Mouse (Mus musculus): Measurements from ENCODE around the gene Gm42674. TPM values are rescaled to one million over a fixed set of nuclear protein-coding genes. Genes with fewer than 3 reads are reported as not detected.

Gene Gm42674
- polyA plus RNA-seq, 1 experiment from 2014 or later, result not detected

GRCm38 (mm10) chr3:90639511-90640154, 37.9 kb downstream of the Gm42674 start:
- no peak overlapping the region for H3K27ac ChIP-seq (ENCODE audit: low read depth, low read length)
- ATAC-seq (ENCODE audit: low read depth), result no peak
- H3K36me3 ChIP-seq (ENCODE audit: control insufficient read depth, insufficient read depth, low read length), result no peaks in the 10 kb centered on the region
- H3K9me3 ChIP-seq (ENCODE audit: control insufficient read depth, low read length), result no peaks in the 10 kb centered on the region
- no peak overlapping the region for H3K4me3 ChIP-seq (ENCODE audit: low read depth, low read length)
- H3K27me3 ChIP-seq (ENCODE audit: control insufficient read depth, insufficient read depth, low read length), result no peaks in the 10 kb centered on the region
- no peak overlapping the region for H3K9ac ChIP-seq (replicated peaks; ENCODE audit: low read depth, low read length)
- H3K4me1 ChIP-seq (ENCODE audit: control insufficient read depth, insufficient read depth, low read length), result no peaks in the 10 kb centered on the region
- no peak overlapping the region for H3K4me2 ChIP-seq (ENCODE audit: low read depth, low read length)
- WGBS, result 55% methylated on average over 7 of the region's 7 CpGs

DNA sequence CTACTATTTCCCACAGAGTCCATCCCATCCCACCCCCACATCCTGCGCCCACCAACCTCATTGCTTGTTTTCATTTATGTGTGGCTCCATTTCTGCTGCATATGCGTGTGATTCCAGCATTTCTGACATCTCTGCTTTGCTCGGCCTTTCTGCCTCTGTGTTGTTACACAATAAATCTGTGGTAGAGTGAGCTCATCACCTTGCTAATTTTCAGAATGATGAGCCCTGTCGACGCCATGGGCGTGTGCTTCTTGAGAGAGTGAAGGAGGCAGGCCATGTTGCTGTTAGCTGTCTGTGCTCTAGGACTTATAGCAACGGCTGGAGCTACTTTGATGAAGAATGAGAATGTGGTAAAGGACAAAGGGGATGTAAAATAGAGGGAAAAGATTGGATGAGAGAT, 39.3 kb downstream of the Gm42674 start:
- no peaks in the 10 kb centered on the region for H3K36me3 ChIP-seq (ENCODE audit: control insufficient read depth, insufficient read depth, low read length)
- no peak overlapping the region for H3K27ac ChIP-seq (ENCODE audit: low read depth, low read length)
- no peaks in the 10 kb centered on the region for H3K9me3 ChIP-seq (ENCODE audit: control insufficient read depth, low read length)
- H3K27me3 ChIP-seq (ENCODE audit: control insufficient read depth, insufficient read depth, low read length), result no peaks in the 10 kb centered on the region
- no peak overlapping the region for H3K4me3 ChIP-seq (ENCODE audit: low read depth, low read length)
- no peak overlapping the region for H3K4me2 ChIP-seq (ENCODE audit: low read depth, low read length)
- no peak for ATAC-seq (ENCODE audit: low read depth)
- H3K9ac ChIP-seq (replicated peaks; ENCODE audit: low read depth, low read length), result no peak overlapping the region
- no peaks in the 10 kb centered on the region for H3K4me1 ChIP-seq (ENCODE audit: control insufficient read depth, insufficient read depth, low read length)
- WGBS, result 82% methylated on average over 7 of the region's 7 CpGs

- H3K9ac ChIP-seq (replicated peaks; ENCODE audit: low read depth, low read length), result no peak overlapping the region
- WGBS, result 48% methylated on average over 3 of the region's 3 CpGs
- no peaks in the 10 kb centered on the region for H3K27me3 ChIP-seq (ENCODE audit: control insufficient read depth, insufficient read depth, low read length)
- H3K4me2 ChIP-seq (ENCODE audit: low read depth, low read length), result no peak overlapping the region
- no peak for ATAC-seq (ENCODE audit: low read depth)
- no peak overlapping the region for H3K4me3 ChIP-seq (ENCODE audit: low read depth, low read length)
- H3K4me1 ChIP-seq (ENCODE audit: control insufficient read depth, insufficient read depth, low read length), result no peaks in the 10 kb centered on the region
- H3K27ac ChIP-seq (ENCODE audit: low read depth, low read length), result no peak overlapping the region
- H3K36me3 ChIP-seq (ENCODE audit: control insufficient read depth, insufficient read depth, low read length), result no peaks in the 10 kb centered on the region
- H3K9me3 ChIP-seq (ENCODE audit: control insufficient read depth, low read length), result no peaks in the 10 kb centered on the region
Observed at GRCm38 (mm10) chr3:90644220-90644619, 42.5 kb downstream of the Gm42674 start.

DNA sequence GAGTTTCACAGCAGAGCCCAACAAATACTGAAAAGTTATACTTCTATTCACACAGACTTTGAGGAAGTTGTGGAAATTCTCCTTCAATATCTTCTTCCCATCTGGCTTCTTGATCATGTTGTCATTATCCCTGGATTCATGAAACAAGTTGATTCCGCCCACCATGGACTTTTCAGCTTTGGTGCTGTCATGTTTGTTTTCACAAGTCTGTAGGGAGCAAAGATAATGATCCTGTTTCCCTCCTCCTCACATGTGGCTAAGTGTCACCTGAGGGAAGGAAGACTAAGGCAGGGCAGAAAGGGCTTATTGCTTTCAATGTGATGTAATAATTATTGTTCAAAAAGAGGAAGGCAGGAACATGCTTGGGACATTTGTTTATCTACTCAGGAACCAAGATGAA, 45.6 kb downstream of the Gm42674 start:
- no peaks in the 10 kb centered on the region for H3K4me1 ChIP-seq (ENCODE audit: control insufficient read depth, insufficient read depth, low read length)
- H3K4me3 ChIP-seq (ENCODE audit: low read depth, low read length), result no peak overlapping the region
- no peaks in the 10 kb centered on the region for H3K9me3 ChIP-seq (ENCODE audit: control insufficient read depth, low read length)
- no peak overlapping the region for H3K4me2 ChIP-seq (ENCODE audit: low read depth, low read length)
- no peak overlapping the region for H3K9ac ChIP-seq (replicated peaks; ENCODE audit: low read depth, low read length)
- ATAC-seq (ENCODE audit: low read depth), result no peak
- H3K27ac ChIP-seq (ENCODE audit: low read depth, low read length), result no peak overlapping the region
- no peaks in the 10 kb centered on the region for H3K27me3 ChIP-seq (ENCODE audit: control insufficient read depth, insufficient read depth, low read length)
- H3K36me3 ChIP-seq (ENCODE audit: control insufficient read depth, insufficient read depth, low read length), result no peaks in the 10 kb centered on the region
- 90% methylated on average over 1 of the region's 1 CpGs for WGBS

- ATAC-seq (ENCODE audit: low read depth), result no peak
- no peaks in the 10 kb centered on the region for H3K9me3 ChIP-seq (ENCODE audit: control insufficient read depth, low read length)
- no peaks in the 10 kb centered on the region for H3K4me1 ChIP-seq (ENCODE audit: control insufficient read depth, insufficient read depth, low read length)
- H3K36me3 ChIP-seq (ENCODE audit: control insufficient read depth, insufficient read depth, low read length), result no peaks in the 10 kb centered on the region
- H3K9ac ChIP-seq (replicated peaks; ENCODE audit: low read depth, low read length), result no peak overlapping the region
- no peaks in the 10 kb centered on the region for H3K27me3 ChIP-seq (ENCODE audit: control insufficient read depth, insufficient read depth, low read length)
- H3K27ac ChIP-seq (ENCODE audit: low read depth, low read length), result no peak overlapping the region
- no peak overlapping the region for H3K4me2 ChIP-seq (ENCODE audit: low read depth, low read length)
- no peak overlapping the region for H3K4me3 ChIP-seq (ENCODE audit: low read depth, low read length)
Observed at GRCm38 (mm10) chr3:90648981-90649380, 47.3 kb downstream of the Gm42674 start.

- no peak overlapping the region for H3K4me3 ChIP-seq (ENCODE audit: low read depth, low read length)
- H3K36me3 ChIP-seq (ENCODE audit: control insufficient read depth, insufficient read depth, low read length), result no peaks in the 10 kb centered on the region
- 92% methylated on average over 2 of the region's 2 CpGs for WGBS
- H3K27me3 ChIP-seq (ENCODE audit: control insufficient read depth, insufficient read depth, low read length), result no peaks in the 10 kb centered on the region
- no peak overlapping the region for H3K9ac ChIP-seq (replicated peaks; ENCODE audit: low read depth, low read length)
- no peaks in the 10 kb centered on the region for H3K4me1 ChIP-seq (ENCODE audit: control insufficient read depth, insufficient read depth, low read length)
- no peak overlapping the region for H3K27ac ChIP-seq (ENCODE audit: low read depth, low read length)
- H3K9me3 ChIP-seq (ENCODE audit: control insufficient read depth, low read length), result no peaks in the 10 kb centered on the region
- H3K4me2 ChIP-seq (ENCODE audit: low read depth, low read length), result no peak overlapping the region
- ATAC-seq (ENCODE audit: low read depth), result no peak
Observed at GRCm38 (mm10) chr3:90649832-90650231, 48.1 kb downstream of the Gm42674 start.

GRCm38 (mm10) chr3:90652878-90653508, 51.3 kb downstream of the Gm42674 start:
- Histone ChIP-seq H3K4me3 (ENCODE audit: low read depth, low read length) (no peak overlapping the region), H3K4me1 (ENCODE audit: control insufficient read depth, insufficient read depth, low read length) (no peaks in the 10 kb centered on the region), H3K27me3 (ENCODE audit: control insufficient read depth, insufficient read depth, low read length) (no peaks in the 10 kb centered on the region), H3K4me2 (ENCODE audit: low read depth, low read length) (no peak overlapping the region), H3K36me3 (ENCODE audit: control insufficient read depth, insufficient read depth, low read length) (no peaks in the 10 kb centered on the region), H3K9ac (replicated peaks; ENCODE audit: low read depth, low read length) (no peak overlapping the region), H3K9me3 (ENCODE audit: control insufficient read depth, low read length) (no peaks in the 10 kb centered on the region), H3K27ac (ENCODE audit: low read depth, low read length) (no peak overlapping the region)
- peak; percentile 94 for ATAC-seq (ENCODE audit: low read depth)
- 41% methylated on average over 5 of the region's 5 CpGs for WGBS

DNA sequence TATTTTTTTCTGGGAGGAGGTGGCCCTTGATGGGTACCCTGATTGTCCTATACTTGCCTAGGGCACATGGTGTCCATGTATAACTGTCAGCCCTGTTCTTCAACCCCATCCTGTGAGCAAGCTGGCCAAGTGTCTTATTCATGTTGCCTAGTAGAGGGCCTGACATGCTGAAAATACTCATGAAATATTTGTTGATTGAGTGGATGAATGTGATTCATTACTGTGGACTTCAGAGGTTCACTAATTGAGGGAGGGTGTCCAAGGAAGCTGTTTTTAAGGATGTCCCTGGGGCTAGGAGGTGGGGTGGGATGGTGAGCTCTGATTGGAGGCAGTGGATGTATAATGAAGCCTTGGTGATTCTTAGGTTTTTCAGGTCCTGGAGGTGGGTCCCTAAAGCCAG, 52.0 kb downstream of the Gm42674 start, which contains the start of gene S100a7a:
Gene S100a7a, plus strand, starts transcription at position 301 of the 400 bp plus-strand sequence.
- Histone ChIP-seq H3K9ac (replicated peaks; ENCODE audit: low read depth, low read length) (no peak within 1 kb of the TSS), H3K36me3 (ENCODE audit: control insufficient read depth, insufficient read depth, low read length) (no peaks in the 10 kb centered on the region), H3K27me3 (ENCODE audit: control insufficient read depth, insufficient read depth, low read length) (no peaks in the 10 kb centered on the region), H3K4me1 (ENCODE audit: control insufficient read depth, insufficient read depth, low read length) (no peaks in the 10 kb centered on the region), H3K4me3 (ENCODE audit: low read depth, low read length) (no peak within 1 kb of the TSS), H3K9me3 (ENCODE audit: control insufficient read depth, low read length) (no peaks in the 10 kb centered on the region), H3K4me2 (ENCODE audit: low read depth, low read length) (no peak within 1 kb of the TSS), H3K27ac (ENCODE audit: low read depth, low read length) (no peak within 1 kb of the TSS)
- ATAC-seq (ENCODE audit: low read depth), result no peak

Measured in neural tube, embryonic 14.5 days (tissue).